Comparison of ENCODE assay signal across 20 mouse cellular contexts in the genomic region with DNA sequence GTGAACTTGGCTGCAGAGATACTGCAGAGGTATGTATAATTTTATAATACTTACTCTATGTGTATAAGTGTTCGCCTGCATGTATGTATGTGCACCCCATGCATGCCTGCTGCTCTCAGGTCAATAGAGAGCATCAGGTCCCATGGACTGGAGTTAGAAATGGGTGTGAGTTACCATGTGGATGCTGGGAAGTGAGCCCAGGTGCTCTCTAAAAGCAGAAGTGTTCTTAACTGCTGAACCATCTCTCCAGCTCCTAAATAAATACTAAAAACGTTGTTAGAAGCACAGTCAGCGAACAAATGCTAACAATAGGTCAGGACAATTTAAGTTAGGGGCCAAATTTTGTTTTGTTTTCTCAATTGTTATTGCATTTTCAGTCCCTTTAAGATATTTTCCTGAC. TPM values are rescaled to one million over a fixed set of nuclear protein-coding genes. Genes with fewer than 3 reads are reported as not detected.
DNase-seq lines count a peak whose midpoint lies in the region; ATAC-seq lines count a peak whose summit lies in the region.
"Had no signal": no experiment of that assay in that cellular context is flagged by ENCODE, and none has a peak within 500 bp of the region (broad histone marks: within the 10 kb centered on the region; RNA-seq: fewer than 3 reads in every experiment).

No protein-coding gene starts in this region.

- no peak overlapping the region for H3K4me3 ChIP-seq in heart, embryonic 13.5 days
- H3K4me3 ChIP-seq in midbrain, embryonic 11.5 days (ENCODE audit: low read depth, low read length), result no peak overlapping the region
- H3K4me3 ChIP-seq in midbrain, embryonic 10.5 days, result no peak overlapping the region
- H3K4me3 ChIP-seq: embryonic facial prominence, embryonic 13.5 days; forebrain, embryonic 12.5 days; hindbrain, embryonic 12.5 days had no signal

- H3K9ac ChIP-seq in heart, embryonic 13.5 days, result 0 out of 2 replicates have a peak overlapping the region, but pooled peaks have one; percentile 28
- H3K9ac ChIP-seq in midbrain, embryonic 11.5 days (ENCODE audit: low read length), result no peak overlapping the region
- H3K9ac ChIP-seq: embryonic facial prominence, embryonic 13.5 days; hindbrain, embryonic 12.5 days had no signal

- no peak overlapping the region for H3K4me2 ChIP-seq in heart, embryonic 13.5 days
- no peak overlapping the region for H3K4me2 ChIP-seq in midbrain, embryonic 11.5 days
- H3K4me2 ChIP-seq: embryonic facial prominence, embryonic 13.5 days; forebrain, embryonic 12.5 days; hindbrain, embryonic 12.5 days had no signal

- peaks cover 28% of the 10 kb centered on the region for H3K4me1 ChIP-seq in heart, embryonic 13.5 days
- H3K4me1 ChIP-seq in midbrain, embryonic 11.5 days (ENCODE audit: control insufficient read depth, insufficient read depth, low read length), result peaks cover 10% of the 10 kb centered on the region
- H3K4me1 ChIP-seq in midbrain, embryonic 10.5 days, result peaks cover 29% of the 10 kb centered on the region

- no peak for ATAC-seq in heart, embryonic 13.5 days (ENCODE audit: extremely low read depth, insufficient number of reproducible peaks, low FRiP score, low TSS enrichment)
- no peak for ATAC-seq in midbrain, embryonic 11.5 days (ENCODE audit: low FRiP score)
- ATAC-seq: forebrain, embryonic 16.5 days; hindbrain, embryonic 16.5 days had no signal

- H3K27ac ChIP-seq in heart, embryonic 13.5 days (replicated peaks), result no peak overlapping the region
- no peak overlapping the region for H3K27ac ChIP-seq in midbrain, embryonic 11.5 days (ENCODE audit: low read depth, low read length)
- H3K27ac ChIP-seq in midbrain, embryonic 10.5 days (replicated peaks), result no peak overlapping the region
- H3K27ac ChIP-seq: embryonic facial prominence, embryonic 13.5 days; forebrain, embryonic 12.5 days; hindbrain, embryonic 12.5 days had no signal

- H3K9me3 ChIP-seq in heart, embryonic 13.5 days, result no peaks in the 10 kb centered on the region
- no peaks in the 10 kb centered on the region for H3K9me3 ChIP-seq in midbrain, embryonic 11.5 days (ENCODE audit: control insufficient read depth, low read length)
- H3K9me3 ChIP-seq in midbrain, embryonic 10.5 days (replicated peaks), result no peaks in the 10 kb centered on the region
- H3K9me3 ChIP-seq: embryonic facial prominence, embryonic 13.5 days; forebrain, embryonic 12.5 days; hindbrain, embryonic 12.5 days had no signal

- no peaks in the 10 kb centered on the region for H3K27me3 ChIP-seq in heart, embryonic 13.5 days (replicated peaks)
- H3K27me3 ChIP-seq in midbrain, embryonic 11.5 days (ENCODE audit: control insufficient read depth, insufficient read depth, low read length), result no peaks in the 10 kb centered on the region
- no peaks in the 10 kb centered on the region for H3K27me3 ChIP-seq in midbrain, embryonic 10.5 days (ENCODE audit: low read depth, poor library complexity, severe bottlenecking)
- H3K27me3 ChIP-seq: CH12.LX; embryonic facial prominence, embryonic 13.5 days; forebrain, embryonic 12.5 days; hindbrain, embryonic 12.5 days had no signal

- WGBS in heart, embryonic 13.5 days, result 78% methylated on average over 3 of the region's 3 CpGs
- 88% methylated on average over 3 of the region's 3 CpGs for WGBS in midbrain, embryonic 11.5 days
- WGBS in midbrain, embryonic 10.5 days, result 96% methylated on average over 3 of the region's 3 CpGs

- DNase-seq in heart, adult 11 months, result no peak
- DNase-seq in midbrain, embryonic 11.5 days (ENCODE audit: low spot score, missing footprints), result peak; percentile 39
- no peak for DNase-seq in midbrain, embryonic 10.5 days (ENCODE audit: low spot score)
- peak; percentile 30 for DNase-seq in lung, postnatal 14 days
- DNase-seq in embryo, embryonic 10 days (ENCODE audit: low spot score), result no peak
- no peak for DNase-seq in left cerebral cortex, adult 11 months (ENCODE audit: low spot score)
- DNase-seq: adrenal gland, adult 8-10 months; cerebellum, adult 11 months; cerebellum, adult 8-10 months; cerebellum, postnatal 25 days; gastrocnemius, postnatal 14 days; heart, postnatal 10 days; heart, postnatal 4 days had no signal

- peaks cover 64% of the 10 kb centered on the region for H3K36me3 ChIP-seq in heart, embryonic 13.5 days
- H3K36me3 ChIP-seq in midbrain, embryonic 11.5 days (ENCODE audit: control insufficient read depth, insufficient read depth, low read length), result peaks cover 12% of the 10 kb centered on the region
- H3K36me3 ChIP-seq in midbrain, embryonic 10.5 days, result peaks cover 69% of the 10 kb centered on the region

RNA-seq across cellular contexts. Expression of a gene that starts 3.3 kb away (rescaled TPM):
- polyA plus RNA-seq in heart, embryonic 13.5 days (2015; fragmentation: Nextera tagmentation; extraction: Ambion mirVana), result 103 and 107 TPM in 2 replicates
- polyA plus RNA-seq in midbrain, embryonic 11.5 days (2014; fragmentation: Nextera tagmentation; extraction: Ambion mirVana), result 182 and 208 TPM in 2 replicates
- 159 and 163 TPM in 2 replicates for polyA plus RNA-seq in midbrain, embryonic 10.5 days (2016; fragmentation: Nextera tagmentation; extraction: Ambion mirVana)

RNA-seq across cellular contexts. Expression of a gene that starts 3.5 kb away (rescaled TPM):
- polyA plus RNA-seq in heart, embryonic 13.5 days (2015; fragmentation: Nextera tagmentation; extraction: Ambion mirVana), result 66.2 and 69.6 TPM in 2 replicates
- polyA plus RNA-seq in midbrain, embryonic 11.5 days (2014; fragmentation: Nextera tagmentation; extraction: Ambion mirVana), result 140 and 143 TPM in 2 replicates
- polyA plus RNA-seq in midbrain, embryonic 10.5 days (2016; fragmentation: Nextera tagmentation; extraction: Ambion mirVana), result 145 and 157 TPM in 2 replicates

Comparison
In these comparisons a context has a peak if more than half of its experiments do, and no peak if none do; other contexts are left out.
1. DNase-seq: peak in midbrain, embryonic 11.5 days (single experiment) and lung, postnatal 14 days (single experiment); none in heart, adult 11 months (single experiment), midbrain, embryonic 10.5 days (single experiment), embryo, embryonic 10 days (single experiment) and left cerebral cortex, adult 11 months (single experiment).